ENCODE assay signal across 8 mouse cellular contexts in genomic region chr2:180589123-180589831, GRCm38 (mm10). TPM values are rescaled to one million over a fixed set of nuclear protein-coding genes. Genes with fewer than 3 reads are reported as not detected.
DNase-seq lines count a peak whose midpoint lies in the region; ATAC-seq and TF ChIP-seq lines count a peak whose summit lies in the region.

Ogfr (plus strand) TSS chr2:180589245.

- H3K4me3 ChIP-seq in hindbrain, embryonic 11.5 days (ENCODE audit: low read depth, low read length) = peak within 1 kb of the TSS; percentile 91
- peak within 1 kb of the TSS; percentile 97 for H3K4me3 ChIP-seq in lung, embryonic 16.5 days (ENCODE audit: low read length)
- H3K4me3 ChIP-seq in thymus, adult 2 months (ENCODE audit: control insufficient read depth, insufficient read depth, low read length) = peak within 1 kb of the TSS; percentile 96

- H3K9ac ChIP-seq in hindbrain, embryonic 11.5 days (ENCODE audit: low read depth, low read length) = peak within 1 kb of the TSS; percentile 88
- peak within 1 kb of the TSS; percentile 93 for H3K9ac ChIP-seq in lung, embryonic 16.5 days (ENCODE audit: low read length)

- peaks cover 19% of the 10 kb centered on the region for H3K36me3 ChIP-seq in hindbrain, embryonic 11.5 days (ENCODE audit: control insufficient read depth, insufficient read depth, low read length)
- peaks cover 38% of the 10 kb centered on the region for H3K36me3 ChIP-seq in lung, embryonic 16.5 days (ENCODE audit: control insufficient read depth, insufficient read depth, low read length)
- H3K36me3 ChIP-seq in thymus, adult 2 months (ENCODE audit: control insufficient read depth, insufficient read depth, low read length) = peaks cover 28% of the 10 kb centered on the region

- H3K4me1 ChIP-seq in hindbrain, embryonic 11.5 days (replicated peaks; ENCODE audit: control insufficient read depth, insufficient read depth, low read length) = peaks cover 2% of the 10 kb centered on the region; the same call in 1 of the 2 replicates
- H3K4me1 ChIP-seq in lung, embryonic 16.5 days (replicated peaks; ENCODE audit: control insufficient read depth, insufficient read depth, low read length) = peaks cover 6% of the 10 kb centered on the region
- H3K4me1 ChIP-seq in thymus, adult 2 months (replicated peaks; ENCODE audit: control insufficient read depth, insufficient read depth, low read length) = peaks cover 9% of the 10 kb centered on the region

- peak; percentile 94 for DNase-seq in MN1 (ENCODE audit: low spot score)
- DNase-seq in cerebellum, adult 9-11 months = peak; percentile 84
- peak; percentile 75 to 86 for DNase-seq in frontal cortex, postnatal 10 days (ENCODE audit: low spot score in 2 of 2)
- DNase-seq in hindbrain, embryonic 11.5 days (ENCODE audit: low spot score) = peak; percentile 91
- DNase-seq in layer of hippocampus, adult 9-11 months = peak; percentile 78
- peak; percentile 63 for DNase-seq in ovary, adult 18-20 months (ENCODE audit: low spot score)
- peak; percentile 86 for DNase-seq in thymus, adult 2 months

- TF ChIP-seq POLR2A in thymus, adult 2 months (IDR thresholded peaks at IDR 0.05; ENCODE audit: control insufficient read depth, extremely low read depth, insufficient read depth, low read length, poor library complexity) = peak; percentile 67; the same call in 1 of the 2 replicates

- peak within 1 kb of the TSS; percentile 92 for H3K27ac ChIP-seq in hindbrain, embryonic 11.5 days (ENCODE audit: low read depth, low read length)
- peak within 1 kb of the TSS; percentile 92 for H3K27ac ChIP-seq in lung, embryonic 16.5 days (ENCODE audit: low read length)
- peak within 1 kb of the TSS; percentile 62 for H3K27ac ChIP-seq in thymus, adult 2 months (ENCODE audit: control insufficient read depth, insufficient read depth, low read length)

- H3K9me3 ChIP-seq in hindbrain, embryonic 11.5 days (ENCODE audit: control insufficient read depth, low read length) = no peaks in the 10 kb centered on the region
- H3K9me3 ChIP-seq in lung, embryonic 16.5 days (ENCODE audit: control insufficient read depth, low read length) = no peaks in the 10 kb centered on the region

- under 1% methylated on average over 66 of the region's 67 CpGs for WGBS in hindbrain, embryonic 11.5 days
- under 1% methylated on average over 52 of the region's 67 CpGs for WGBS in lung, embryonic 16.5 days
- WGBS in thymus, adult 2 months = under 1% methylated on average over 67 of the region's 67 CpGs

- peak; percentile 94 for ATAC-seq in hindbrain, embryonic 11.5 days (ENCODE audit: low FRiP score)
- peak; percentile 96 for ATAC-seq in lung, embryonic 16.5 days (ENCODE audit: low read depth)

- TF ChIP-seq CTCF in thymus, adult 2 months (IDR thresholded peaks at IDR 0.05; ENCODE audit: borderline replicate concordance, control insufficient read depth, extremely low read depth, insufficient read depth, low read length, poor library complexity) = peak; percentile 60; the same call in 1 of the 2 replicates

- peak within 1 kb of the TSS; percentile 83 for H3K4me2 ChIP-seq in hindbrain, embryonic 11.5 days (replicated peaks; ENCODE audit: low read depth, low read length)
- H3K4me2 ChIP-seq in lung, embryonic 16.5 days (ENCODE audit: low read depth, low read length) = peak within 1 kb of the TSS; percentile 84

- no peaks in the 10 kb centered on the region for H3K27me3 ChIP-seq in hindbrain, embryonic 11.5 days (ENCODE audit: control insufficient read depth, insufficient read depth, low read length)
- no peaks in the 10 kb centered on the region for H3K27me3 ChIP-seq in lung, embryonic 16.5 days (ENCODE audit: control insufficient read depth, insufficient read depth, low read depth, low read length)
- H3K27me3 ChIP-seq in thymus, adult 2 months (ENCODE audit: control insufficient read depth, insufficient read depth, low read length) = no peaks in the 10 kb centered on the region

RNA-seq across cellular contexts. Expression of gene Ogfr, which starts in this region (rescaled TPM):
- polyA plus RNA-seq in hindbrain, embryonic 11.5 days (2014; fragmentation: Nextera tagmentation; extraction: Ambion mirVana) = 99.0 and 104 TPM in 2 replicates
- polyA plus RNA-seq in lung, embryonic 16.5 days (2015; fragmentation: Nextera tagmentation; extraction: Ambion mirVana) = 46.9 and 51.8 TPM in 2 replicates
- polyA plus RNA-seq in thymus, adult 2 months (2012; rRNA removed) = 75.7 and 86.1 TPM in 2 replicates

Comparison
In these comparisons a context has a peak if more than half of its experiments do, and no peak if none do; other contexts are left out.
1. Peak in every context shown above with its lines: DNase-seq, ATAC-seq, H3K4me3 ChIP-seq and H3K27ac ChIP-seq.